Mouse (Mus musculus): ENCODE measurements at regions not wholly inside any gene's neighbourhood (a gene's known extent, or its start where the extent isn't known, plus 50 kb on each side); places are given as distances from the start of the nearest gene placed in this dataset.

- no peak for DNase-seq
Observed at GRCm38 (mm10) chr12:58569056-58569455, 300.0 kb upstream of the Clec14a start.

GRCm38 (mm10) chr12:58560840-58561239 lies 291.8 kb upstream of the Clec14a start:
- DNase-seq = no peak

- no peak for DNase-seq
Observed at GRCm38 (mm10) chr12:58559833-58560232, 290.7 kb upstream of the Clec14a start.

- no peak for DNase-seq
Observed at GRCm38 (mm10) chr12:58557261-58557660, 288.2 kb upstream of the Clec14a start.

- DNase-seq = no peak
Observed at GRCm38 (mm10) chr12:58556741-58557140, 287.7 kb upstream of the Clec14a start.

DNA sequence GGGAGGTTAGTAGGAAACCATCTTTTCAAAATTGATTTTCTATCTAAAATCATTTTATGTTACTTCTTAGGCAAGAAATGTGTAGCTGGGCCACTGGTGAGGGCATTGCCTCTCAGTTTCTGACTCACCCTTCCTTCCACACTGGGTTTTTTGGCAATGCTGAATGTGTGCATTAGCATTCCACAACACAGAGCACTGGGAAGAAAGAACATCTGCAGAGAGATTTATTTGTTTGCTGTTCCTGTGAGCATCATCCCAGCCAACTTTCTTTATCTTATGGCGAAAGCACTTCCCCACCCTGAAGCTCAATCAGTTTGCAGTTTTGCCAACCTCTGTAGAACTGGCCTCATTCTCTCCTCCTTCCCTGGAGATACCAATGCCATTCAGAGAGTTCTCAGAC lies 287.0 kb upstream of the Clec14a start:
- DNase-seq = no peak

GRCm38 (mm10) chr12:58550859-58551761 lies 282.0 kb upstream of the Clec14a start:
- no peak for DNase-seq

DNA sequence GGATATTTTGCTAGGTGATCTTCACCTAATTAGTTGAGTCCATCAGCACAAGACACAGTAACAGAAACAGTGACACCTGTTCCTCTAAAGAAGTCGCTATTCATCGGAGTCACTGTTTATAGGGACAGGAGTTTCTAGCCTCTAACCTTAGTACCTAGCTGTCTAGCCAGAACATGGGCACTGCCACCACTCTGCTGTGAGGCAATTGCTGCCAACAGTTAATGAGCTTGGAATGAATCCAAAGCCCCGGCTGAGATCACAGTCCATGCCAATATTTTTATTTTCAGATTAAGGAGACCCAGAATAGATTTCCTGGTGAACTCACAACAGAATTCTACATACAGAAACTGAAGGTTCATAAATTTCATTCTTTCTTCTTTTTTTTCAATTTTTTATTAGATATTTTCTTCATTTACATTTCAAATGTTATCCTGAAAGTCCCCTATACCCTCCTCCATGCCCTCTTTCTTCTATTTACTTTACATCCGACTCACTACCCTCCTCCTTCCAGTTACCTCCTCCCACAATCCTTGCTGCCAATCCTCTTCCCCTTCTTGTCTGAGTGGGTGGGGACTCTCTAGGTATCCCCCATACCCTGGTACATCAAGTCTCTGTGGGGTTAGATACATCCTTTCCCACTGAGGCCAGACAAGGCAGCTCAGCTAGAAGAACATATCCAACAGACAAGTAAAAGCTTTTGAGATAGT lies 276.9 kb upstream of the Clec14a start:
- DNase-seq = peak; percentile 29 to 47

GRCm38 (mm10) chr12:58544862-58545261 lies 275.8 kb upstream of the Clec14a start:
- no peak for DNase-seq

DNA sequence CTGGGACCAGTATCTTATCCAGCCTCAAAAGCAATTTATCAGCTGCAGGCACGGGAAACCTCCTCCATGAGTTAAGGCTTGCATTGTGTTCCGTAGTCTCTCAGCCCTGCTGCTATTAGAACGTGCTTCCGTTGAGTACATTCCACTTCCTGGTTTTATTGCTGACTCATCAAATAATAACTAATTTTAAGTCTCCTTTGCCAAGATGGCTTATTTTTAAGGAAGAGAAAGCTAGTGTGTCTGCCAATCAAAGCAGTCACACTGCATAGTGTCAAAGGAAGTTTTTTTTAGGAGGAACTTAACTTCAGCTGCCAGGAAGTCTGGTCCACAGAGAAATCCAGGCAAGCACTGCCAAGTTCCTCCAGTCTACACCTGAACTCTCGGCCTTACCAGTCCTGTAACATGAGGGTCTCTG lies 269.2 kb upstream of the Clec14a start:
- DNase-seq = no peak

DNA sequence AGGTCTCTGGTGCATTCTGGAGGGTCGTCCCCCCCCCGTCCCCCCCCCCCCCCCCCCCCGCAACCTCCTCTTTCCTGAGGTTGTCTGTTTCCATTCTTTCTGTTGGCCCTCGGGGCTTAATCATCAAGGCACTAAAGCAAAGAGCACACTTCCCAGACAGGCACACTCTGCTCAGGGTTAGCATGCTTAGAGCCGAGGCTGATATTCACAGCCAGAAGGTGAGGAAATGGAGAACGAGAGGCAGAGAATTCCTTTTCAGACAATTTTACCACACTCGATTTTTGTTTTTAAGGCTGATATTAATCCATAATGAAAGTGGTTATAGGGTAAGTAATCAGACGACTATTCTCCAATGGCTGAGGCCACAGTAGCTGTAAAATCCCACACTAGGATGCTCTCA lies 268.7 kb upstream of the Clec14a start:
- no peak for DNase-seq

GRCm38 (mm10) chr12:58536381-58536992 lies 267.4 kb upstream of the Clec14a start:
- no peak for DNase-seq

DNA sequence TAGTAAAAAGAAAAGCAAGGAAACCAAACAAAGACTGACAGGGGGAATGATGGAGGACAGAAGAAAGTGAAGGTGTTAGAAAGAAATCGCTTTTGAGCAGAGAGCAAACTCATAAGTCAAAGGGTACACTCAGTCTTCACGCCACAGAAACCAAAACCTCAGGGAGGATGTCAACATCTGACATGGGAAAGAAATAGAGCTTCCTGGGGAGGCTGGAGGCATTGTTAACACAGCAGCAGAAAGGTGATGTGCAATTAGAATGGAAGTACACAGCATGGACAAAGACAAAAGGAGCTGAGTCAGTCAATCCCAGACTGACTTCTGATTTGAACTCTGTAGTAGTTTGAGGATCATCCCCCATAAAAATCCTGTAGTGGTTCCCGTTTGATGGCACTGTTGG lies 261.2 kb upstream of the Clec14a start:
- no peak for DNase-seq

GRCm38 (mm10) chr12:58516800-58517199 lies 247.7 kb upstream of the Clec14a start:
- DNase-seq = no peak

DNA sequence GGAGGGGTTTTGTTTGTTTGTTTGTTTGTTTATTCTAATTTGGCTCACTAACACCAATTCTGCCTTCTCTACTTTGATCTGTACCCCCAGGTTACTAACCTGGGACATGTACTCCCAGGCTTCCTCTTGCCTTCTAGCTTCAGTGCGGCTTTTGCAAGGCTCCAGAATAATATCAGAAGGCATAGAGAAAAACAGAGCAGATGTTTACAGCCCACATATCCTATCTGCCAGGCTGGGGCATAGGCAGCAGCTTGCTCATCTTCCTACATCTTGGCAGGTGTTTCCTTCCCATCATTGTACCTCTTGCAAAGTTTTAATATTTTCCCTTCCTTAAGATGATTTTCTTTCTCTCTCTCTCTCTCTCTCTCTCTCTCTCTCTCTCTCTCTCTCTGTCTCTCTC lies 244.9 kb upstream of the Clec14a start:
- no peak for DNase-seq

DNA sequence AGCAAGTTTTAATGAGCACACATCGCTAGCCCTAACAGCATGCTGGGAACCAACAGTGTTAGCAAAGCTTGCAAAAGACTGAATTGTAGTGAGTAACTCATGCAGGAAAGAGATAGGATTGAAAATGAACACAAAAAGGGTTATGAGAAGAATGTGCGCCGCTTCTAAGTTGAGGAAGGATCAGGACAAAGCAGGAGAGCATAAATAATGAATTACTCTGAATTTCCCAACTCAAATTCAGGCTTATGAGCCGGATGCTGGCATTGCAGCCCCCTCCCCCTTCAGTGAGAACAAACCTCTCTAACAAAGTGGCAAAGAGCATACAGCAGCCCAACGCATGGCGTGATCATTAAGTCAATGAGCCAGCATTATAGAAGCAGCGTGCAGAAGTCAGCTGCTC lies 243.6 kb upstream of the Clec14a start:
- DNase-seq = no peak

DNA sequence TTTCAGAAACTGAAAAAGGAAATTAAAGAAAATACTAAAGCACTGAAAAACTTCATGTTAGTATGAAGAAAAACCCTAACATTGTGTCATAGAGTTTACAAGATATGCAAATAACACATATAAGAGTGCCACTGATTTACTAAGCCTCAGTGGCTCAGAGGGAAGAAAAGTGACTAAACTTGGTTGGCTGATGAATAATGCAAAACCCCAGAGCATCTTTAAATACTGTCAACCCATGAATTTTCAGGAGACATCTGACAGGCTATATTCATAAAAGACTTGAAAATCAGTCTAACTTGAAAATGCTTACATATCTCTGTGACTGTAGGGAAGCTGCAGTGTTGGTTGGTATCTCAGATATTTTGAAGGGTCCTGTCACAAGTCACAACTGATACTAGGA lies 235.2 kb upstream of the Clec14a start:
- no peak for DNase-seq

DNA sequence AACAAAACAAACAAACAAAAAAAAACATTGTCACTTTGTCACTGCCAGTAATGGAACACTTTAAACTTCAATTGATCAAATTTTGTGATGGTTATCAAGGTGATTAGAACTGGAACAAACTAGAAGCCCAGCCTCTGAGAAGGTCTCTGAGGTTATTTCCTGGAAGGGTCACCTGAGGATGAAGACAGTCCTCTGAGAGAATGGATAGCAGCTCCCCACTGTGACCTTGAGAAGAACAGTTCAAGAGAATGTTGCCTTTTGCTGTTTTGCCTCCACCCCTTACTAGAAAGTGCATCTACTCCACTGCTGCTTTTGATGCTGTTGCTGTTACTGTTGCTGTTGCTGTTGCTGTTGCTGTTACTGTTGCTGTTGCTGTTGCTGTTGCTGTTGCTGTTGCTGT lies 205.1 kb upstream of the Clec14a start:
- no peak for DNase-seq

- DNase-seq = no peak
Observed at GRCm38 (mm10) chr12:58473511-58473910, 204.4 kb upstream of the Clec14a start.

DNA sequence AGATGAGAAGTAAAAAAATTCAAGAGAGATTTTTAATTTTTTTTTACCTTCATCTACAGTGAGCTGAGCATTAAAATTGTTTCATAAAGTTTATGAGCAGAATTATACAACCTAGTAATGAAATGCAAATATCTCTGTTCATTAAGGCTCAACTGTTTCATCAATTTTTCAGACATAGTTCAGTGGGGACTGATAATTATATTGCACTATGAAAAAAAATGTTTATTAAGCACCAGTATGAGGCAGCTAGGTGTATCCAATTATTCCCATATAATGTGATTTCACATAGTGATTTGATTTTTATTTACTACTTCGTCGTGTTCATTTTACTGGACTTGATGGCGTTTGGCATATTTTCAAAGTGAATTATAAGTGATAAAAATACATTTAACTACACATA lies 191.4 kb upstream of the Clec14a start:
- DNase-seq = no peak

GRCm38 (mm10) chr12:58454828-58455227 lies 185.7 kb upstream of the Clec14a start:
- no peak for DNase-seq

DNA sequence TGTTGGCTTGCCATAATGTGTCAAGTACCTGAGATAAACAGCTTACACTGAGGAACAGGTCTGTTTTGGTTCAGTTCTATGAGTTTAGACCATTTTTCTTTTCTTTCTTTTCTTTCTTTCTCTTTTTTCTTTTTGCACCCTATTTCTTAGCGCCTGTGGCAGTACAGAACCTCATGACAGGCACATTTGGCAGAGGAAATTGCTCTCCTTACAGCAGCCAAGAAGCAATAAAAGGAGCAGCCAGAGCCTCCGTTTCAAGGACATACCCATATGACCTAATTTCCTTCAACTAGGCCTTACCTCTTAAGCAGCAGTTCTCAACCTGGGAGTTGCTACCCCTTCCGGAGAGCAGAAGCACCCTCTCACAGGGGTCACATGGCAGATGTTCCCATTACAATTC lies 173.9 kb upstream of the Clec14a start:
- DNase-seq = no peak

DNA sequence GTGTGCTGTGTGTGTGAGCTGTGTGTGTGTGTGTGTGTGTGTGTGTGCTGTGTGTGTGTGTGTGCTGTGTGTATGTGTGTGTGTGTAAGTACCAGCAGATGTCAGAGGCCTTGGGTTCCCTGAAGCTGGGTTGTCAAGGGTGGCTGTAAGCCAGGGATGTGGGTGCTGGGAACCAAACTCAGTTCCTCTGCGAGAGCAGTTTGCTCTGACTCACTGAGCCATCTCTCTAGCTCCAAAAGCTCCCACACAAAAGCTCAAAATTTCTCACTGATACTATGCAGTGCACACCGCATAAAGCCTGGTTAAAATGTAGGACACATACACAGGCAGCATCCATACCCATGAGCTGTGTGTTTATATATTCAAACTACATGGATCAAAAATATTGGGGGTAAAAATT lies 172.9 kb upstream of the Clec14a start:
- no peak for DNase-seq

GRCm38 (mm10) chr12:58440666-58441065 lies 171.6 kb upstream of the Clec14a start:
- no peak for DNase-seq
